Mouse (Mus musculus) kidney, postnatal 0 days (tissue): ENCODE results near the gene Cux2. TPM values are rescaled to one million over a fixed set of nuclear protein-coding genes. Genes with fewer than 3 reads are reported as not detected.
A peak's percentile ranks its signal among the peaks of the same experiment; 100 is the strongest.

Experiments
- ATAC-seq: fragments of 200-750 bp; cut with Nextera tagmentation; replicated peaks from 2 replicates; pipeline ENCODE4 v1.8.0; 2017; ENCODE audit warnings: low read depth, moderate number of reproducible peaks, moderate TSS enrichment, moderate library complexity; ENCODE audit not compliant: low FRiP score
- DNase-seq: peaks from one replicate; pipeline ENCODE4 v3.0.0-alpha.2; 2016; ENCODE audit warnings: low spot score
- H3K27ac ChIP-seq: fragments of 300-500 bp; sonication (generic); 2 replicates; pipeline ENCODE4 v1.5.1; 2014; ENCODE audit warnings: mild to moderate bottlenecking
- H3K27me3 ChIP-seq: fragments of 300-500 bp; sonication (generic); 2 replicates; pipeline ENCODE4 v1.6.1; 2014; ENCODE audit warnings: low read length, mixed read lengths; ENCODE audit not compliant: insufficient read depth
- H3K36me3 ChIP-seq: fragments of 300-500 bp; sonication (generic); 2 replicates; pipeline ENCODE4 v1.6.1; 2014; ENCODE audit warnings: low read length, mixed read lengths; ENCODE audit not compliant: insufficient read depth
- H3K4me1 ChIP-seq: fragments of 300-500 bp; sonication (generic); replicated peaks from 2 replicates; pipeline ENCODE4 v1.6.1; 2014; ENCODE audit warnings: antibody characterized with exemption, low read length, mixed read lengths; ENCODE audit not compliant: insufficient read depth
- H3K4me2 ChIP-seq: fragments of 300-500 bp; sonication (generic); 2 replicates; pipeline ENCODE4 v1.6.1; 2014; ENCODE audit warnings: mild to moderate bottlenecking, low read length, moderate library complexity, mixed read lengths
- H3K4me3 ChIP-seq: fragments of 300-500 bp; sonication (generic); replicated peaks from 2 replicates; pipeline ENCODE4 v1.5.1; 2014; ENCODE audit warnings: low read depth, low read length
- H3K9ac ChIP-seq: fragments of 300-500 bp; sonication (generic); 2 replicates; pipeline ENCODE4 v1.6.1; 2014; ENCODE audit warnings: low read depth, low read length
- H3K9me3 ChIP-seq: fragments of 300-500 bp; sonication (generic); replicated peaks from 2 replicates; pipeline ENCODE4 v1.6.1; 2016; ENCODE audit warnings: low read length, inconsistent platforms, mixed read lengths
- CTCF ChIP-seq: IDR thresholded peaks from 2 replicates; pipeline ENCODE4 v1.5.1; 2016; ENCODE audit warnings: antibody characterized with exemption, low read depth, mild to moderate bottlenecking, moderate library complexity
- WGBS: fragments of 180-500 bp; shearing (Covaris S2); extraction: QIAGEN DNeasy Blood & Tissue Kit; methylation state at CpG from one replicate; pipeline ENCODE4 v1.1.7; 2014; 5-methylcytosine and 5-hydroxymethylcytosine counted together
- polyA plus RNA-seq: library from polyadenylated mRNA; unstranded; fragments of >200 nt; fragmentation: Nextera tagmentation; extraction: Ambion mirVana; gene quantifications from 2 replicates; pipeline ENCODE4 v1.2.1, GENCODE M21; 2015

Cux2 gene
- polyA plus RNA-seq, 1 experiment from 2014 or later: 5.9 TPM

- no peak overlapping the region; the same call in 1 of the 2 replicates for H3K27ac ChIP-seq
- H3K9me3 ChIP-seq: no peaks in the 10 kb centered on the region
- H3K4me3 ChIP-seq: no peak overlapping the region
- 43% methylated on average over 9 of the region's 9 CpGs for WGBS
- DNase-seq: peak; percentile 56
- H3K27me3 ChIP-seq: no peaks in the 10 kb centered on the region
- no peak overlapping the region for H3K9ac ChIP-seq
- no peak for ATAC-seq
- no peak overlapping the region for H3K4me2 ChIP-seq
- no peak for TF ChIP-seq CTCF
- H3K36me3 ChIP-seq: no peaks in the 10 kb centered on the region
- no peaks in the 10 kb centered on the region; the same call in 1 of the 2 replicates for H3K4me1 ChIP-seq
These were observed 64.0 kb downstream of the Cux2 start for GRCm38 (mm10) chr5:121985855-121986254.

GRCm38 (mm10) chr5:121981650-121982131 is 68.2 kb downstream of the Cux2 start:
- H3K9me3 ChIP-seq: no peaks in the 10 kb centered on the region
- no peak overlapping the region for H3K9ac ChIP-seq
- ATAC-seq: peak; percentile 43; the same call in 1 of the 2 replicates
- H3K36me3 ChIP-seq: no peaks in the 10 kb centered on the region
- H3K4me1 ChIP-seq: no peaks in the 10 kb centered on the region; the same call in 1 of the 2 replicates
- no peaks in the 10 kb centered on the region for H3K27me3 ChIP-seq
- no peak for TF ChIP-seq CTCF
- H3K4me2 ChIP-seq: peak overlapping the region; percentile 27
- peak; percentile 86 for DNase-seq
- no peak overlapping the region; the same call in 1 of the 2 replicates for H3K27ac ChIP-seq
- 12% methylated on average over 16 of the region's 16 CpGs for WGBS
- no peak overlapping the region for H3K4me3 ChIP-seq

- 89% methylated on average over 12 of the region's 12 CpGs for WGBS
- no peak overlapping the region for H3K9ac ChIP-seq
- no peaks in the 10 kb centered on the region for H3K9me3 ChIP-seq
- H3K36me3 ChIP-seq: no peaks in the 10 kb centered on the region
- 0 out of 2 replicates have a peak, but pooled peaks cover 3% of the 10 kb centered on the region for H3K4me1 ChIP-seq
- H3K4me3 ChIP-seq: no peak overlapping the region
- no peak for ATAC-seq
- no peaks in the 10 kb centered on the region for H3K27me3 ChIP-seq
- H3K27ac ChIP-seq: no peak overlapping the region
- no peak for DNase-seq
- no peak overlapping the region for H3K4me2 ChIP-seq
- no peak for TF ChIP-seq CTCF
These were observed 73.6 kb downstream of the Cux2 start for GRCm38 (mm10) chr5:121976331-121976730.

- H3K27ac ChIP-seq: no peak overlapping the region
- no peaks in the 10 kb centered on the region for H3K9me3 ChIP-seq
- no peaks in the 10 kb centered on the region for H3K27me3 ChIP-seq
- H3K4me3 ChIP-seq: no peak overlapping the region
- H3K4me2 ChIP-seq: no peak overlapping the region
- TF ChIP-seq CTCF: no peak
- no peaks in the 10 kb centered on the region for H3K36me3 ChIP-seq
- DNase-seq (no peak), ATAC-seq (no peak)
- 59% methylated on average over 10 of the region's 10 CpGs for WGBS
- 0 out of 2 replicates have a peak, but pooled peaks cover 3% of the 10 kb centered on the region for H3K4me1 ChIP-seq
- no peak overlapping the region for H3K9ac ChIP-seq
These were observed 76.4 kb downstream of the Cux2 start for GRCm38 (mm10) chr5:121973541-121973940.

- H3K4me1 ChIP-seq: 0 out of 2 replicates have a peak, but pooled peaks cover 3% of the 10 kb centered on the region
- ATAC-seq (no peak; the same call in 1 of the 2 replicates), DNase-seq (no peak)
These were observed 77.2 kb downstream of the Cux2 start for GRCm38 (mm10) chr5:121972680-121973192.

GRCm38 (mm10) chr5:121968999-121969398 is 80.9 kb downstream of the Cux2 start:
- no peak for TF ChIP-seq CTCF
- Histone ChIP-seq H3K9me3 (no peaks in the 10 kb centered on the region), H3K9ac (no peak overlapping the region), H3K27ac (no peak overlapping the region), H3K4me3 (no peak overlapping the region), H3K4me1 (peaks cover 22% of the 10 kb centered on the region; the same call in 1 of the 2 replicates), H3K27me3 (no peaks in the 10 kb centered on the region), H3K36me3 (no peaks in the 10 kb centered on the region), H3K4me2 (no peak overlapping the region)
- ATAC-seq (no peak), DNase-seq (no peak)
- 46% methylated on average over 15 of the region's 15 CpGs for WGBS

More at GRCm38 (mm10) chr5:121972680-121973192, 77.2 kb downstream of the Cux2 start:
- 24% methylated on average over 23 of the region's 23 CpGs for WGBS
- H3K4me2 ChIP-seq: peak overlapping the region; percentile 36
- H3K9ac ChIP-seq: no peak overlapping the region
- no peak overlapping the region for H3K27ac ChIP-seq
- no peaks in the 10 kb centered on the region for H3K27me3 ChIP-seq
- TF ChIP-seq CTCF: no peak
- no peaks in the 10 kb centered on the region for H3K36me3 ChIP-seq
- no peaks in the 10 kb centered on the region for H3K9me3 ChIP-seq
- H3K4me3 ChIP-seq: no peak overlapping the region

- DNase-seq (no peak), ATAC-seq (no peak)
- 75% methylated on average over 15 of the region's 15 CpGs for WGBS
- no peak overlapping the region for H3K9ac ChIP-seq
- H3K4me3 ChIP-seq: no peak overlapping the region
- peaks cover 22% of the 10 kb centered on the region; the same call in 1 of the 2 replicates for H3K4me1 ChIP-seq
- no peak overlapping the region for H3K27ac ChIP-seq
- no peaks in the 10 kb centered on the region for H3K36me3 ChIP-seq
- H3K4me2 ChIP-seq: no peak overlapping the region
- H3K27me3 ChIP-seq: no peaks in the 10 kb centered on the region
- H3K9me3 ChIP-seq: no peaks in the 10 kb centered on the region
- no peak for TF ChIP-seq CTCF
These were observed 81.5 kb downstream of the Cux2 start for GRCm38 (mm10) chr5:121968416-121968815.
